Mouse (Mus musculus) kidney, postnatal 36 days (tissue): ENCODE results near the gene Pom121l12.

ENCODE experiments used
- DNase-seq, 2 experiments: peaks; one replicate each; pipeline ENCODE4 v3.0.0; 2021 to 2022; ENCODE audit warnings: mixed read lengths in 2 of 2

The Pom121l12 gene

DNA sequence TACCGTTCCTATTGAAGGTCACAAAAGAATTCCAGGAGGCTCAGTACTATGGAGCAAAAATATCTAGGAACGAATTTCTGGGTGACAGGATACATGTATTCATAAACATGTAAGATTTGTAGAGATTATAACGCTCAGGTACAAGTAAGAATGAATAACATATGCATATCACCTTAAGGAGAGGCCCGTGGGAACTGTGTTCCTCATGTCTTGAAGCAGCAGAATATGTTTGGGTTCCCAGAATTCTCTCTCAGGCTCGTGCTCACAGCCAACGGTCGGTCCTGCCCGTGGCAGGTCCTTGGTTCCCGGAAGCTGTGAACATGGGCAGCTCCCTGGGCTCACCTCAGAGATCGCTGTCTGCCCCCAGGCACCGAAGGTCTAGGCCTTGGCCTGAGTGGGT lies at the start of gene Pom121l12:
TSS of gene Pom121l12 (plus strand) at position 301 of the 400 bp plus-strand sequence.
- DNase-seq, result peak in 1 of 2 experiments; percentile 1

DNA sequence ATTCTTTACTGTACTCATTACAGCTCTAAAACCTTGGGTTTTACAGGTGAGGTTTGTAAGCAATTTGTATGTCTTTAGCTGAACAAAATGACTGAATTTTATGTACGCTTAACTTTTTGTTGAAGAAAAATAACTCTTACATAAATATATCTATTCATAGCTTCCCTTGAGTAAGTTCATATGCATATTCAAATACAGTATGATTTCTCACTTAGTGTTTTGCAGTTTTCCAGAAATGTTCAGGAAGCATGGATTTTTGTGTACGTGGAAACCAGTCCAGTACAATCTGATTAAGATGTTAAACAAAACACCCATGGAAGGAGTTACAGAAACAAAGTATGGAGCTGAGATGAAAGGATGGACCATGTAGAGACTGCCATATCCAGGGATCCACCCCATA lies 12.8 kb downstream of the Pom121l12 start:
- DNase-seq, result no peak
